Mouse (Mus musculus) midbrain, postnatal 0 days (tissue): ENCODE measurements at regions not wholly inside any gene's neighbourhood (a gene's known extent, or its start where the extent isn't known, plus 50 kb on each side); places are given as distances from the start of the nearest gene placed in this dataset.

ENCODE experiments used
- ATAC-seq: fragments of 200-750 bp; cut with Nextera tagmentation; 2 replicates; pipeline ENCODE4 v1.8.0; 2017; ENCODE audit warnings: moderate number of reproducible peaks, mild to moderate bottlenecking, moderate TSS enrichment, moderate library complexity; ENCODE audit not compliant: low FRiP score
- DNase-seq: peaks from one replicate; pipeline ENCODE4 v3.0.0-alpha.2; 2015; ENCODE audit warnings: low spot score
- H3K27ac ChIP-seq: fragments of 300-500 bp; sonication (generic); 2 replicates; pipeline ENCODE4 v1.5.1; 2014; ENCODE audit warnings: low read depth, mild to moderate bottlenecking, low read length, mixed read lengths
- H3K27me3 ChIP-seq: fragments of 300-500 bp; sonication (generic); 2 replicates; pipeline ENCODE4 v1.6.1; 2014; ENCODE audit warnings: low read length, control low read depth, mixed read lengths; ENCODE audit not compliant: insufficient read depth
- H3K36me3 ChIP-seq: fragments of 300-500 bp; sonication (generic); 2 replicates; pipeline ENCODE4 v1.6.1; 2014; ENCODE audit warnings: low read length, control low read depth, mixed read lengths; ENCODE audit not compliant: insufficient read depth
- H3K4me1 ChIP-seq: fragments of 300-500 bp; sonication (generic); 2 replicates; pipeline ENCODE4 v1.6.1; 2014; ENCODE audit warnings: mild to moderate bottlenecking, control low read depth, antibody characterized with exemption, low read length, mixed read lengths; ENCODE audit not compliant: insufficient read depth
- H3K4me2 ChIP-seq: fragments of 300-500 bp; sonication (generic); 2 replicates; pipeline ENCODE4 v1.6.1; 2014; ENCODE audit warnings: low read depth, mild to moderate bottlenecking, low read length, mixed read lengths; ENCODE audit not compliant: poor library complexity, severe bottlenecking
- H3K4me3 ChIP-seq: fragments of 300-500 bp; sonication (generic); 2 replicates; pipeline ENCODE4 v1.5.1; 2014; ENCODE audit warnings: low read depth, mild to moderate bottlenecking, low read length, moderate library complexity
- H3K9ac ChIP-seq: fragments of 300-500 bp; sonication (generic); replicated peaks from 2 replicates; pipeline ENCODE4 v1.6.1; 2014; ENCODE audit warnings: mild to moderate bottlenecking, low read length, moderate library complexity, mixed read lengths; ENCODE audit not compliant: poor library complexity, severe bottlenecking
- H3K9me3 ChIP-seq: fragments of 300-500 bp; sonication (generic); 2 replicates; pipeline ENCODE4 v1.6.1; 2016; ENCODE audit warnings: low read length, control low read depth
- CTCF ChIP-seq: IDR thresholded peaks from 2 replicates; pipeline ENCODE4 v1.5.1; 2016; ENCODE audit warnings: antibody characterized with exemption, mild to moderate bottlenecking
- WGBS: fragments of 180-500 bp; shearing (Covaris S2); extraction: QIAGEN DNeasy Blood & Tissue Kit; methylation state at CpG from one replicate; pipeline ENCODE4 v1.1.7; 2014; 5-methylcytosine and 5-hydroxymethylcytosine counted together

DNA sequence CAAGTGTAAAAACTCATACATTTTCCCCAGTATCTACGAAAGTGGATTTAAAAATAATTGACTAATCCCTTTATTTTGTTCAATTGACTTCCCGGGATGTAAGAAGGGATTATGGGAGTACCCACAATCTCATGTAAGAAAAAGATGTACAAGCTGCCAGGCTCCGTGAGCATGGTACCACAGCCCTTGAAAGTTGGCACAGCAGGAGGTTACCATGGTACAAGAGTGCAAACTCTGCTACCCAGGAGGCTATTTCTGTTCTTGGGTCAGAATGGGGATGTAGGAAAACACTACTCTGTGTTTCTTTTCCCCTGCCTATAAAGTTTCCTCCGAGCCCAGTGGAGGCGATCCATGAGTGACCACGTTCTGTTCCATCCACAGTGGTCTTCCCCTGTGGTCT lies 113.9 kb upstream of the Hdac4 start:
- Histone ChIP-seq H3K36me3 (no peaks in the 10 kb centered on the region), H3K9ac (no peak overlapping the region), H3K9me3 (0 out of 2 replicates have a peak, but pooled peaks cover 5% of the 10 kb centered on the region), H3K4me3 (no peak overlapping the region), H3K27ac (no peak overlapping the region), H3K4me1 (no peaks in the 10 kb centered on the region), H3K27me3 (no peaks in the 10 kb centered on the region), H3K4me2 (no peak overlapping the region)
- ATAC-seq (no peak), DNase-seq (no peak)
- TF ChIP-seq CTCF = no peak
- WGBS = 63% methylated on average over 6 of the region's 6 CpGs

- no peak overlapping the region for H3K4me3 ChIP-seq
- H3K9me3 ChIP-seq = 0 out of 2 replicates have a peak, but pooled peaks cover 5% of the 10 kb centered on the region
- H3K27me3 ChIP-seq = no peaks in the 10 kb centered on the region
- H3K4me1 ChIP-seq = no peaks in the 10 kb centered on the region
- TF ChIP-seq CTCF = no peak
- no peaks in the 10 kb centered on the region for H3K36me3 ChIP-seq
- no peak overlapping the region for H3K27ac ChIP-seq
- DNase-seq (no peak), ATAC-seq (no peak)
- H3K4me2 ChIP-seq = no peak overlapping the region
- H3K9ac ChIP-seq = no peak overlapping the region
- 95% methylated on average over 3 of the region's 3 CpGs for WGBS
These were observed 113.0 kb upstream of the Hdac4 start for GRCm38 (mm10) chr1:92308537-92308936.

DNA sequence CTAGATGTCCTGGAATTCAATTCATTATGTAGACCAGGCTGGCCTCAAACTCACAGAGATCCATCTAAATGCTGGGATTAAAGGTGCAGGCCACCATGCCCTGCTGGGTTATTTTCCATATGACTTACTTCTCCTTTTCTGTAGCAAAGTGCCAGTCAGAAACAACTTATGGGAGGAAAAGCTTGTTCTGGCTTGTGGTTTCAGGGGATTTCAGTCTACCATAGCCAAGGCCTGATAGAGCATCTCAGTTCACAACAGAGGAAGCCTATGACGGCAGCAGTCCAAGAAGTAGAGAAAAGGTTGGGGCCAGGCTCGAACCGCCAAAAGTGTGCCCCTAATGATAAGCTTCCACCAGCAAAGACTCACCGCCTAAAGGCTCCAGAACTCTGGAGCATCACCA lies 110.5 kb upstream of the Hdac4 start:
- no peak overlapping the region for H3K4me2 ChIP-seq
- H3K27ac ChIP-seq = no peak overlapping the region
- no peaks in the 10 kb centered on the region for H3K4me1 ChIP-seq
- WGBS = 91% methylated on average over 4 of the region's 4 CpGs
- no peak for DNase-seq
- TF ChIP-seq CTCF = no peak
- H3K4me3 ChIP-seq = no peak overlapping the region
- no peak for ATAC-seq
- no peaks in the 10 kb centered on the region for H3K27me3 ChIP-seq
- no peak overlapping the region for H3K9ac ChIP-seq
- H3K9me3 ChIP-seq = 0 out of 2 replicates have a peak, but pooled peaks cover 5% of the 10 kb centered on the region
- H3K36me3 ChIP-seq = no peaks in the 10 kb centered on the region

GRCm38 (mm10) chr1:92299041-92299440 lies 103.5 kb upstream of the Hdac4 start:
- 63% methylated on average over 7 of the region's 7 CpGs for WGBS
- Histone ChIP-seq H3K36me3 (no peaks in the 10 kb centered on the region), H3K4me1 (no peaks in the 10 kb centered on the region), H3K9ac (no peak overlapping the region), H3K4me2 (no peak overlapping the region), H3K27ac (no peak overlapping the region), H3K9me3 (no peaks in the 10 kb centered on the region), H3K27me3 (no peaks in the 10 kb centered on the region), H3K4me3 (no peak overlapping the region)
- no peak for TF ChIP-seq CTCF
- DNase-seq (no peak), ATAC-seq (no peak)

DNA sequence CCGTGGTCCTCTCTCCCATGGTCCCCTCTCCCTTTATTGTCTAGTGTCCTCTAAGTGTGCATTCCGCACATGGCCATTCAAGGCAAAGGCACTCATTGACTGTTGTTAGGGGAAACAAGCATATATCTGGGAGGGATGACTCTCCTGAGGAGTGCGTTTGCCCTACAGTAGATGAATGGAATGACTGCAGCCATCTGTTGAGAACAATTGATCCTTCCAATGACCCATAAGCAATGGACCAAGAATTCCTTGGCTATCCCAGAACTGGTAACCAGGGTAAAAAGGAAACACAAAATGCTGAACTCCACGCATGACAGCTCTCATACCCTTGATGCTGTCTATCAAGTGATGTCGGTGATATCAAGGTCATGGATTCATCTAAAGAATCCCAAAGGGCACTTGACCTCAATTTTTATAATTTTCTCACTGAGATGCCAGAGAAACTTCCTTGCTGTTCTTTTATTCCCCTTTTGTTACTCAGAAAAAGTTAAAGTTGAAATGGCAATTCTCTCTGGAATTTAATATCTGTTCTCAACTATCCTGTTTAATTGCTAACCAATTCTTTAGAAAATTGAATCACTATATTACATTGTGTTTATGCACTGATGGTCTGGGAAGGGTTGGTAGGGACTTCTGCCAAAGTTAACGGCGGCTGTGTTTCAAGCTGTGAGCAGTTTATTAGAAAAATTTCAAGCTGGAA lies 97.3 kb upstream of the Hdac4 start:
- WGBS = 79% methylated on average over 7 of the region's 7 CpGs
- Histone ChIP-seq H3K4me2 (no peak overlapping the region), H3K4me1 (no peaks in the 10 kb centered on the region), H3K9me3 (no peaks in the 10 kb centered on the region), H3K36me3 (no peaks in the 10 kb centered on the region), H3K27me3 (no peaks in the 10 kb centered on the region), H3K4me3 (no peak overlapping the region), H3K9ac (no peak overlapping the region), H3K27ac (no peak overlapping the region)
- DNase-seq (no peak), ATAC-seq (no peak)
- TF ChIP-seq CTCF = no peak

DNA sequence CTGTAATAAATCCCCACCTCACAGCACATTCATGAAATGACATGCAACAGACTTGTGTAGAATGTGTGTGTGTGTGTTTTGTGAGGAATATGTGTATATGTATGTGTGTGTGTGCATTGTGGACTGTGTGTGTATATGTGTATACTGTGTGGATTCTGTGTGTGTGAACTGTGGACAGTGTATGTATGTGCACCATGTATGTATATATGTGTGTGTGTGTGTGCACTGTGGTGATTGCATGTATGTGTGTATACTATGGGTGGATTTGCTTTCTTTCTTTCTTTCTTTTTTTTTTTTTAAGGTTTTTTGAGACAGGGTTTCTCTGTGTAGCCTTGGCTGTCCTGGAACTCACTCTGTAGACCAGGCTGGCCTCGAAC lies 91.5 kb upstream of the Hdac4 start:
- no peak overlapping the region for H3K4me3 ChIP-seq
- no peaks in the 10 kb centered on the region for H3K36me3 ChIP-seq
- H3K27ac ChIP-seq = no peak overlapping the region
- H3K9ac ChIP-seq = no peak overlapping the region
- no peak overlapping the region for H3K4me2 ChIP-seq
- H3K9me3 ChIP-seq = no peaks in the 10 kb centered on the region
- H3K27me3 ChIP-seq = no peaks in the 10 kb centered on the region; the same call in 1 of the 2 replicates
- DNase-seq (no peak), ATAC-seq (no peak)
- no peak for TF ChIP-seq CTCF
- peaks cover 8% of the 10 kb centered on the region for H3K4me1 ChIP-seq
- 94% methylated on average over 1 of the region's 1 CpGs for WGBS
